Mouse (Mus musculus) spleen, embryonic (tissue): ENCODE data around the gene Zfp981.
"Not testable (repeated sequence)": the region's sequence is repeated elsewhere in the genome, so short reads cannot be mapped to it uniquely, and the experiment has no call there.

Experiments used
- CTCF ChIA-PET: fragments of 350-600 bp; sonication (Branson Sonifier 250); formaldehyde crosslinking; loops from one replicate; lab custom pipeline; 2022; lab: Charles Lee

Gene Zfp981

GRCm38 (mm10) chr4:146485183-146485939, 16.5 kb upstream of the Zfp981 start:
- CTCF ChIA-PET = not testable (repeated sequence)

- CTCF ChIA-PET = not testable (repeated sequence)
Measured at GRCm38 (mm10) chr4:146486753-146487152, 15.1 kb upstream of the Zfp981 start.

- CTCF ChIA-PET = not testable (repeated sequence)
Measured at GRCm38 (mm10) chr4:146489196-146489595, 12.6 kb upstream of the Zfp981 start.

DNA sequence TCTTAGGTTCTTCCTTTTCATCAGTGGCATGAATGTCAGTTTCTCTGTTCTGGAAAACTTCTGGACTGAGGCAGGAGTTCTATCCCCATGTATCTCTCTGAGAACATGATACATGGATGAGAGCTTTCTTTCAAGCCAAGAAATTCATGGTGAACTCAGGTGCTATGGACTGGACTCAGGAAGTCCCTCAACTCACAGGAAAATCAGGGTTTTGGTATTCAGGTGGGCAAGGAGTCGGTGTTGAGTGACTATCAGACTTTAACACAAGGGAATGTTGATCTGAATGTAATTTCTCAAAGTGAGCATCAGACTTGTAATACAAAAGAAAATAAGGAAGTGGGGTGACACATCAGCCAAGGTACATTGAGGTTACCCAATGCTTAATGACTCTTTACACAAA, 9.8 kb upstream of the Zfp981 start:
- CTCF ChIA-PET = not testable (repeated sequence)

DNA sequence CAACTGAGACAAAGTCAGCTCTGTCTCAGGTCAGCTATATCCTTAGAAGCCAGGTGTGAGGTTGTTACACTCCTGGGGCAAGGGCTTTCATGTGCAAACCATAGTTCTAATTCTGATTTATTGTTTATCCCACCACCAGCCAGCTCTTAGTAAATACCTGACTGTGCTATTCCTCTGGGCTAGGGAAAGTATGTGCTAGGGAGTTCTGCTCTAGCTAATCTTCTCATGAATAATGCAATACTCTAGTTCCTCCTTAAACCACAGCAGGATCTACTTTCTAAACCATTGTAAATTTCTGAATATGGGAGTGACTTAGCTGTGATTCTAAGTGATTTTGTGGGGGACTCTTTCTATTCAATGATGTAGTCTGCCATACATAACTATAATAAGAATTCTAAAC, 9.4 kb upstream of the Zfp981 start:
- CTCF ChIA-PET = no interaction called here

GRCm38 (mm10) chr4:146492851-146493250, 9.0 kb upstream of the Zfp981 start:
- CTCF ChIA-PET = no interaction called here

DNA sequence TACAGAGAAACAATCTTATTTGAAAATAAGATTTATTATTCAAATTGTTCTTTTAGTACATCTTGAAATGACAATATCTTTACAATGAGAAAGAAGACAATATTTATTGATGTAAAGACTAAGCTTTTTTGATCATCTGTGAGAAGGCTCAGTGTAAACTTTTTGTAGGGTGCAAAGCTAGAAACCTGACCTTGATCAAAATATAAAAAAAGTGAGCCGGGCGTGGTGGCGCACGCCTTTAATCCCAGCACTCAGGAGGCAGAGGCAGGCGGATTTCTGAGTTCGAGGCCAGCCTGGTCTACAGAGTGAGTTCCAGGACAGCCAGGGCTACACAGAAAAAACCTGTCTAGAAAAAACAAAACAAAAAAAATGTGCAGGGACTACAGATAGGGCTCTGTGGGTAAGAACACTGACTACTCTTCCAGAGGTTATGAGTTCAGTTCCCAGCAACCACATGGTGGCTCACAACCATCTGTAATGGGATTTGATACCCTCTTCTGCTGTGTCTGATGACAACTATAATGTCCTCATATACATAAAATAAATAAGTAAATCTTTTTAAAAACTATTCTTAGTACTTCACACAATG, 8.4 kb upstream of the Zfp981 start:
- CTCF ChIA-PET = not testable (repeated sequence)

- CTCF ChIA-PET = no interaction called here
Measured at GRCm38 (mm10) chr4:146494980-146495379, 6.8 kb upstream of the Zfp981 start.

DNA sequence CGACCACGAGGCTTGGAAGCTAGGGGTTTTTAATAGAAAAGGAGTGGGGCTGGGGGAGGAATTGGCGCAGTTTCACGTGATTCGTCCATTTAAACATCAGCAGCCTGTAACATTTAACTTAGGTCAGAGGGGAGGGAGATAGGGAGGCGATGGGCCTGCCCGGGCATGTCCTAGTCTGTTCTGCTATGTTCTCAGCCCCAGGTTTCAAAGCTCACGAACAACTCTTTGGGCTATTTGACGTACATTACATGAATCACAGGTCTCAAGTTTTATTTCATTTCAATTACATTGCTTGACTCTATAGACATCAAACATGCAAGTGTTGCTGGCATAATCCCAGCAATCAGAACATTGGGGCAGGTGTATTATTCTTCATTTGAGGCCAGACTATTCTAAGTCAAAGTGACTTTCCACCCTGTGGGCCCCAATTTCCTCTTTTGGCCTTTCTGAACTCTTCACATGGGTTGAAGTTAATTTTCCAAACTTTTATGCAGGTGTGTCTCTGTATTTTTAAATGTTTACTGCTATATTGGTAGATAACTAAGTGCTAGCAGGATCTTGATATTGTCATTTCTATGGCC, 4.0 kb upstream of the Zfp981 start:
- CTCF ChIA-PET = not testable (repeated sequence)

DNA sequence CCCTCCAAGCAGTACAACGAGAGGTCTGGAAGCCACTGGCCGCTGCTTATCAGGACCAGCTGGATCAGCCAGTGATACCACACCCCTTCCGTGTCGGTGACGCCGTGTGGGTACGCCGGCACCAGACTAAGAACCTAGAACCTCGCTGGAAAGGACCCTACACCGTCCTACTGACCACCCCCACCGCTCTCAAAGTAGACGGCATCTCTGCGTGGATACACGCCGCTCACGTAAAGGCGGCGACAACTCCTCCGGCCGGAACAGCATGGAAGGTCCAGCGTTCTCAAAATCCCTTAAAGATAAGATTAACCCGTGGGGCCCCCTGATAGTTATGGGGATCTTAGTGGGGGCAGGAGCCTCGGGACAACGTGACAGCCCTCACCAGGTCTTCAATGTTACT, 7.2 kb downstream of the Zfp981 start:
- CTCF ChIA-PET = not testable (repeated sequence)

DNA sequence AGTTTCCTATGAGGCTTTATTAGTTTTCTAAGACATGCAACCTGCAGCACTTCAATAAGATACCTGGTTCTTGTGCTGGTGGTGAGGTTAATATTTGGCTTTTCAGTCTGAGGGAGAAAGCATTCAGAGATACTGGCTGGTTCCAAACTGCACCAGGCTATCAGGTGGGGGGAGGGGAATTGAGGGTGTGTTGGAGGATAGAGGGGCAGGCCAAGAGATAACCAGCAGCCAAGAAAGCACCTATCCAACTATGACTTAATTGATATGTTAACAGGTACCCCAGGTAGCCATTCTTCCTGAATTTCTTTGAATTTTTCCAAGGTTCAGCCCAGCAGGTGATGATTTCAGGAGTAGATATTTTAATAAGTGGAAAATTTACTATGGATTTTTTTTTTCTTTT, 10.0 kb downstream of the Zfp981 start:
- CTCF ChIA-PET = not testable (repeated sequence)

DNA sequence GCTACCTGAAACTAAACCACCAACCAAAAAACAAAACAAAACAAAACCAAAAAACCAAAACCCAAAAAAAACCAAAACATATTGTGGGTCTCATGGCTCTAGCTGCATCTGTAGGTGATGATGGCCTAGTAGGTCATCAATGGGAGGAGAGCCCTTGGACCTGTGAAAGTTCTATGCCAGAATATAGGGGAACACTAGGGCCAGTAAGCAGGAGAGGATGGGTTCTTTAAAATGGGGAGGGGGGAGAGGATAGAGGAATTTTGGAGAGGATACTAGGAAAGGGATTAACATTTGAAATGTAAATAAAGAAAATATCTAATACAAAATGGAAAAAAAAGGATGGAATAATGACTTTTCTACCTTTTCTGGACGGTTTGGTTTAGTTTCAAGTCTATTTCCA, 14.6 kb downstream of the Zfp981 start:
- CTCF ChIA-PET = no interaction called here

DNA sequence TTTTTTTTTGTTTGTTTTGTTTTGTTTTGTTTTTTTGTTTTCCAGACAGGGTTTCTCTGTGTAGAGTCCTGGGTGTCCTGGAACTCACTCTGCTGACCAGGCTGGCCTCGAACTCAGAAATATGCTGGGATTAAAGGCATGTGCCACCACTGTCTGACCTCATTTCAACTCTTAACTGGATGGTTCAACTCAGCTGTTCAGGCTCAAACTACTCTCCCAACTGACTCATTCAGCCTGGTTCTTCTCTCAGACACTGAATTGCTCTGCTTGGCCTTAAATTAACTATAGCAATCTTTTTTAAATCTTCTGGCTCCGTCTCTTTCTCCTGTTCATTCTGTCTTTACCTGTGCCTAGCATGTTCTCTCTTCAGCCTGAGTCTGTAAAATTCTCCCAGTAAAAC, 15.3 kb downstream of the Zfp981 start:
- CTCF ChIA-PET = not testable (repeated sequence)

DNA sequence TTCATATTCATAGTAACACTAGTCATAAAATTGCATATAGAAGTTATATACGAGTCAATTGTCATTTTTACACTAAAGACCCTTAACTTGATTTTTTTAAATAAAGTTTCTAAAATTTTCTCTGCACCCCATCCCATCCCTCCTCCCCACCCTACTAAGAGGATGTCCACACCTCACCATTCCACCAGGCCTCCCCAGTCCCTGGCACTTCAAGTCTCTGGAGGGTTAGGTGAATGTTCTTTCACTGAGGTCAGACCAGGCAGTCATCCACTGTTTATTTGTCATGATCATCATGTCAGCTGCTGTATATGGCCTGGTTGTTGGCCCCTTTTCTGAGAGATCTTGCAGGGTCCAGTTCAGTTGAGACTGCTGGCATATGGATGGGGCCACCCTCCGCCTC, 18.9 kb downstream of the Zfp981 start:
- CTCF ChIA-PET = no interaction called here

DNA sequence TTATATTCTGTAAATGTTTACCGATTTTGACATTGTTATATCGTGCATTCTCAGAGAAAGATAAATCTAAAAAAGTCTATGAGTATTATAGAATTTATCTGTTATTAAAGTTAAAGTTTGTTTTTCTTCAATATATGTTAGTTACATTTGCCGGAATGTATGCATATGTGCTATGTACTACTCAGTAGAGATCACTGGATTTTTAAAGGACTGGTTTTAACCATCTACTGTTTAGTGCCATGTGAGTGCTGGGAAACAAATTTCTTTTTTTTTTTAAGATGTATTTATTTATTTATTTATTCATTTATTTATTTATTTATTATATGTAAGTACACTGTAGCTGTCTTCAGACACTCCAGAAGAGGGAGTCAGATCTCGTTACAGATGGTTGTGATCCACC, 32.7 kb downstream of the Zfp981 start:
- CTCF ChIA-PET = no interaction called here

- CTCF ChIA-PET = no interaction called here
Measured at GRCm38 (mm10) chr4:146535883-146536282, 34.1 kb downstream of the Zfp981 start.

DNA sequence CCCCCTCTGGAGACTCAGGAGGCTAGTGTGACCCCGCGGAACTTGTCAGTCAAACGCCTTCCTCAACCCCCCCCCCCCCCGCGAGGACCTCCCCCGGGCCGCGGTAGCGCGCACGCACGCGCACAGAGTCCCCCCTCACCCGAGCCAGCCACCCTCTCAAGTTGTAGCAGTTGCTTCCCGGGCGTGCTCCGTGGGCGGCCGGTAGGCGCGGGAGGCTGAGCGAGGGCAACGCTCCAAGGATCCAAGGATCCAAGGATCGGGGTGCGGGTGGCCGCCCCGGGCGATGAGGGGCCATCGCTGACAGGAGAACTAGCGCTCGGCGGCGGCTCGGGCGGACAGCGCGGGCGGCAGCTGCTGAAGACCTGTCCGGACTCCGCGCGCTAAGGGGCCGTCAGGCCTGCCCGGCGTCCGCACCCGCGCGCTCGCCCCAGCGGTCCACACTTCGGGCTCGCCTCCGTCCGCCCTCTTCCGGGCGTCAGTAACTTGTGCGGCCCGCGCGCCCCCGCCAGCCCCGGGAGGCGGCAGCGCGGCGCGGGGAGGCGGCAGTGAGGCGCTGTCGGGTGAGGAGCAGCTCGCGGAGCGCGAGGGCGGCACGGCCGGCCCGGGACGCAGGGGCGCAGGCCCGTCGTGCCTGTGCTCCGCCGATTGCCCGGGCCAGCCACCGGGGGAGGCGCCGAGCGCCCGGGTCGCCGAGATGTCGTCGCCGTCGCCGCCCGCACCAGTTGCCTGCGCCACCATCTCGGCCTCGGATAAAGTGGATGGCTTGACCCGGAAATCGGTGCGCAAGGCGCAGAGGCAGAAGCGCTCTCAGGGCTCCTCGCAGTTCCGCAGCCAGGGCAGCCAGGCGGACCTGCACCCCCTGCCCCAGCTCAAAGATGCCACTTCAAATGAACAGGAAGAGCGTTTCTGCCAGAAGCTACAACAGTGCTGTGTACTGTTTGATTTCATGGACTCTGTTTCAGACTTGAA, 78.4 kb downstream of the Zfp981 start:
- CTCF ChIA-PET = not testable (repeated sequence)
